Mouse (Mus musculus): ENCODE measurements around the gene Crybb1.

DNA sequence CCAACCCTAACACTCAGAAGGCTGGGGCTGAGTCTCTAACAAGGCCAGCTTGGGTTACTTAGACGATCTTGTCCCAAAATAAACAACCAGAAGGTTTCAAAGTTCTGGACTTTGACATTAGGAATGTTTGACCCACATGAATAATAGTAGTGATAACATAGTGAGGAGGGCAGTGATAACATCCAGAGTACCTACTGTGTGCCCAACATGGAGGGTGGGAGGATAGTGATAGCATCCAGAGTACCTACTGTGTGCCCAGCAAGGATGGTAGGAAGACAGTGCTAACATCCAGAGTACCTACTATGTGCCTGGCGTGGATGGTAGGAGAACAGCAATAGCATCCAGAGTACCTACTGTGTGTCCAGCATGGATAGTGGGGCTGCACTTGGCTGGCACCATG, 38.2 kb downstream of the Crybb1 start:
- no peak for TF ChIP-seq CTCF (IDR thresholded peaks at IDR 0.05; ENCODE audit: extremely low read depth, insufficient read depth, insufficient read length, insufficient replicate concordance)
- TF ChIP-seq POLR2A (IDR thresholded peaks at IDR 0.05; ENCODE audit: low read depth, low read length) = no peak
